Mouse (Mus musculus) mouse trophoblast stem cell (cell line): ENCODE data around the gene Mpl.

Source experiments
- in situ Hi-C, 2 experiments: fragments of 300-500 bp; cut with MseI, MboI; formaldehyde crosslinking; loops; 2 replicates in 1 of 2; 3 replicates in 1 of 2; pipeline ENCODE4 v1.15.1; 2025

Gene Mpl

DNA sequence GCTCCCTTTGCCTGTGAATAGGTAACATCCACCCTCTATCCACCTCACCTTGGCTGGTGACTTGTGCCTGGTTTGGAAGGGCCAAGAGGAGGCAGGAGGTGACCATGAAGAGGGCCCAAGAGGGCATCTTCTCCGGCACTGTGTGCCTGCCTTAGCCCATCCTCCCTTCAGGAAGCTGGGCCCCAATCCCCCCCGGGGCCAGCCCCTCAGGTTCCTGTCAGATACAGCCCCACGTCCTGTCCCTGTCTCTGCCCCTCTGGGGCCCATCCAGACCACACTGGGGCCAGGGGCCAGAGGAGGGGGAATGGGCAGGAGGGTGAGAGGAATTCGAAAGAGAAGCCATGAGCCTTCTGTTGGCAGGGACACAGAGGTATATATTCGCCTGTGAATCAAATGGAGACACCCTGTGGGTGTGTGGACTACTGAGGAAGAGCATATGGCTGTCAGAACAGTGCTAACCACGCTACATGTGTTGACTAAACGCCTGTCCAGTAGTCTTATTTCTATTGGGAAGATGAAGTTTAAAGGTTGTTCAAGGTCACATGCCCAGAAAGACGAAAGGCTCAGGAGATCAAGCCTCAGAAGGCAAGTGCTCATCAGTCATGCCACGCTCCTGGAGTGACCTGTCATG lies at the start of gene Mpl:
Mpl (minus strand) TSS at position 169 of the 631 bp plus-strand sequence.
- in situ Hi-C loops: no loop called here

- in situ Hi-C loops: no loop called here
These were observed 48.2 kb upstream of the Mpl start for GRCm38 (mm10) chr4:118505551-118505950.

- in situ Hi-C loops: loop anchor here in 1 of 2 experiments (5.0 kb wide), 1 partner anchor 53 kb away; no protein-coding TSS in a partner anchor
These were observed 43.5 kb upstream of the Mpl start for GRCm38 (mm10) chr4:118500792-118501191.

- in situ Hi-C loops: loop anchor here in 1 of 2 experiments (5.0 kb wide), 1 partner anchor 53 kb away; no protein-coding TSS in a partner anchor
These were observed 42.9 kb upstream of the Mpl start for GRCm38 (mm10) chr4:118500171-118500724.

GRCm38 (mm10) chr4:118490461-118490860 lies 33.1 kb upstream of the Mpl start:
- in situ Hi-C loops: no loop called here

- in situ Hi-C loops: no loop called here
These were observed 32.4 kb upstream of the Mpl start, which contains the start of gene Tie1 for GRCm38 (mm10) chr4:118489717-118490132. TSS of gene Tie1 (minus strand) at chr4:118490061.

DNA sequence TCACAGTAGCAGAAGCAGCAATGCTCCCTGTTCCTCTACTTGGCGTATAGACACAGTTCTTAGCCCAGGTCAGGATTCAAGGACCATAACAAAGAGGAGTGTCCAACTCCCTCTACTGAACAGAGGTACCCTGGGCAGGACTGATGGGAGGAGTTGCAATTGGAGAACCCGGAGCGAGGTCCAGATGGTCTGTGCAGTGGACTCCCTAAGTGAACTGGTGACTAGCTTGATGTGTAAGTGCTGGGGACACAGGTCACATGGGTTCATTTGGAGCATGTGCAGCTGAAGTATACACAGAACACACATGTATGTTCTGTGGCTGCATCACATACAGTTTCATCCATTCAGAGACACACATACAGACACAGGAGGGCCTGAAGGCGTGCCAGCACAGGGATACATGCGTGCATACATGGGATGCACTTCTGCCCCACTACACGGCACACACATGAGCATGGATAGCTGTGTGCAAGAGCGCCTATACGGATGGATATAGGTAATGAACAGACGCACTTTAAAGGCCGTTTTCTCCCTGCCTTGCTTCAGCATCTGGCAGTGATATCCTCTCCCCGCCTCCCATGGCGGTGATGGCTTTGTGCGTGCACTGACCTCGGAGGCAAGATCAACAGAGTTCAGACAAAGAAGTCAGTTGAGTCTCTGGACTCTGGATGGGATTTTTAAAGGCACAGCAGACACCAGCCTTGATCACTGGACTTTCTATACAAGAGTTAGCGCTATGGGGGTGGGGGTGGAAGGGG lies 19.6 kb upstream of the Mpl start:
- in situ Hi-C loops: no loop called here

DNA sequence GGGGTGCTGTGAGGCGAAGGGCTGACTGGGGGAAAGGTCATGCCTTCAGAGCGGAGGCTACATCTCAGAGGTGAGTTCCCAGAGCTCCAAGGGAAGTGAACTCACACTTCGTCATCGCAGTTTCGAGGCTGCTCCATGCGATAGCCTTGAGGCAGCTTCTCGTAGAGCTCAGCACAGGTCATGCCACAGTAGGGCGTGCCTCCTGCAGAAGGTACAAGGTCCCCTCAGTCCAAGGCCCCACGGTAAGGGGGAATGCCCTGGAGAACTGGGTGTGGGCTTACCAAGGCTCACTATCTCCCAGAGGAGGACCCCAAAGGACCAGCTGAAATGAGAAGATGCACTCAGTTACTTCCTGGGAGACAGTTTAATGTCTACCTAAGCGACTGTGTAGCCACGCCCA lies 15.4 kb upstream of the Mpl start:
- in situ Hi-C loops: no loop called here

DNA sequence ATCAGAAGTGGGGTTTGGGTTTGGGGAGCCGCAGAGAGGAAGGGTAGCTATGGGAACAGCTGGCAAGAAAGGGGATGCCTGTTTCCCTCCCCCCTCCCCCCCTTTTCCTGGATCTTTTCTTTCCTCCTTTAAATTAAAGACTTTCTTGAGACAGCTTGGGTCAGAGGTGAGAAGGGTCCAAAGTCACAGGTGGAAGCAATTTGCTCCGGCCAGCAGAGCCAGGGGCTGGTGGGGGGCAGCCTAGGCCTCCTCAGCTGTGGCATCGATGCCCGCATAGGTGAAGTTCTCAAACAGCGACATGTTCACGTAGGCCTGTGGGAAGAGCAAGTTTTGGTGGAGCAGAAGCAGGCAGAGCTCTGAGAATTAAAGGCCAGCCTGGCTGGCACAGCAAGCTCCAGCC lies 14.0 kb upstream of the Mpl start:
- in situ Hi-C loops: no loop called here

DNA sequence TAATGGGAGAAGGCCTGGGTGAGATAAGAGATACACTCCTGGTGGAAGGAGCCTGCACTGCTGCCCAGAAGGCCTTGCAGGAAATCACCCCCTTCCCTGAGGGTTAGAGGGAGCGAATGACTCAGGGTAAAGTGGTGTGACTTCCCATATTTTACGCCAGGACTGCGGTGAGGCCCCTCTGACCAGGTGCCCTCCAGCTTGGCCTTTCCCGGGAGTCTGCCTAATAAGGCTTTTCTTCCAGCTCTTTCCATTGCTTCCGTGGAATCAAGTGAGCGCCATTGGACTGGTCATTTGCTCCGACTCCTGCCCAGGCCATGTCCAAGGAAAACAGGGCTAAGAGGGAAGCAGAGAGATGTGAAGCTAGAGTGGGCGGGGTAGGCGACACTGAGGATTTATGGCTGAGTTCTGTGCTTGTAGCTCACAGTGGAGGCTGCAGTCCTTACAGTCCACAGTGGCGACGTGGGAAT lies 8.4 kb upstream of the Mpl start:
- in situ Hi-C loops: no loop called here

- in situ Hi-C loops: no loop called here
These were observed 7.6 kb upstream of the Mpl start for GRCm38 (mm10) chr4:118464956-118465355.

DNA sequence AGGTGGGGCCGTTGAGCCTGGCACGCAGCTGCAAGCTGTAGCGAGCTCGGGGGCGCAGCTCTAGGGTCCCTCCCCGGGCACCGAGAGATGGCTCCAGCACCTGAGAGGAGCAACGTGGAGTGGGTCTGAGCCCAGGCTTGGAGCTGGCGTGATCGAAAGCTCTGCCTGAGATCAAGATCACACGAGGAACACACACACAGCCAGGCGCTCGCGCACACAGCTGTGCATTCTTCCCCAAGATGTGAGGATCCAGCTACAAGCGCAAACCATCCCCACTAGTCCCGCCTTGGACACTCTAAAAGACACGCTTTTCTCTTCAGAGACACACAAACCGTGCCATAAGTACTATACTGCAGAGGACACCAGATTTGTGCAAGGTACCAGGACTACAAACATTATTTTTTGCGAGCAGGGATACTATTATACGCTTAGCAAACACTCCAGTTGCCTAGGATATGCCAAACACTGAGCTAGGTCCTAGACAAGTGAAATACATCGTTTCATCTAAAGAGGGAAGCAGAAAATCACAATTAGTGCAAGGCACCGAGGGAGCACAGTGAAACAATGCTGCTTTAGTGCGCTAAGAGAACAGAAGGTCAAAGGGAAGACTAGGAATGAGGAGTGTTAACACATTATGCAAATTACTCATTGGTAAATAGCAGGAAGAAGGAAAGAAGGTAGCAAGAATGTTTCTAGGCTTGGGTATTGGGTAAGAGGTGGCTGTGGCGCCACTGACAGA lies 10.7 kb downstream of the Mpl start:
- in situ Hi-C loops: loop anchor here (5.0 to 10.0 kb wide), 2 partner anchors 56 to 118 kb away; no protein-coding TSS in a partner anchor

DNA sequence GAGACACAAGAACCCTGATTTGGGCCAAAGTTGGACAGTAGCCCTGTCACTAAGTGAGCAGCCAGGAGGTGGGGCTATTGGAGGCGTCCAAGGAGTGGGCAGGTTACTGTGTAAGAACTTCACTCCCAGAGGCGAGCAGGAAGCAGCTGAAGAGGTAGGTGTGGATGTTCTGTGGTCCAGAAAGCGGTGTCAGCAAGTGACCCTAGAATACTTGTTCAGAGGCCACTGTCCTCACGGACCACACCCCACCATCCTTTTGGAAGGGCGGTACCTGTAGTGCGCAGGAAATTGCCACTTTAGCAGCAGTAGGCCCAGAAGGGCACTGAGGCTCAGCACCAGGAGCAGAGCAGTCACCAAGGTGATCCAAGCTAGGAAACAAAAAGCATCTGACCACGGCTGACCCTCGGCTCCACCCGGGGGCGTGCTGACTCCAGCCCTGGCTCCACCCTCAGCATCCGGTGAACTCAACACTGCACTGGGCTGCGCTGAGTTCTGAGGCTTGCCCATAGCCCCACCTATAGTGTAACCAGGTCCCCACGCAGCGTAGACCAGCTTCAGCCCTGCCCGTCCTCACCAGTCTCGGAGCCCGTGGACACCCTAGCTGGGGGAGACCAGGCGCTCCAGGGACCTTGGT lies 11.4 kb downstream of the Mpl start:
- in situ Hi-C loops: loop anchor here (5.0 to 10.0 kb wide), 2 partner anchors 56 to 119 kb away; no protein-coding TSS in a partner anchor

GRCm38 (mm10) chr4:118445088-118445487 lies 12.2 kb downstream of the Mpl start:
- in situ Hi-C loops: loop anchor here (5.0 to 10.0 kb wide), 2 partner anchors 57 to 120 kb away; no protein-coding TSS in a partner anchor

GRCm38 (mm10) chr4:118437829-118438253 lies 19.5 kb downstream of the Mpl start:
- in situ Hi-C loops: no loop called here

GRCm38 (mm10) chr4:118436820-118437603 lies 20.3 kb downstream of the Mpl start, which contains the start of gene Cdc20:
TSS of gene Cdc20 (minus strand) at chr4:118437352.
- in situ Hi-C loops: no loop called here

DNA sequence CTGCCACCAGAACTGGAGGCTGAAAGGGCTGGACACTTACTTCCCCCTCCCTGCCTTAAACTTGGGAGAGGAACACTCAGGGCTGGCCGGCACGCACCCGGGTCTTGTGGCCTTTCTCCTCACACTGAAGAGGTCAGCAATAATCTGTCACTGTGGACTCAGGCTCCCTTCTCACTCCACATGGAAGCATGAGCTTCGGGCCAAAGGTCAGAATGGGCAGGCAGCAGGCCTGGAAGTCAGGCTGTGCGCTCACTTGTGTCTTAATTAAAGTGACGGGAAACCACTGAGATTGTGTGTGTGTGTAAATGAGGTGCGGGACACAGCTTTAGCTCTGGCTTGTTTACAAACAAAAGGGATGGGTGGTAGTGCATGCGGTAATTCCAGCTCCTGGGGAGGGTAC lies 25.0 kb downstream of the Mpl start:
- in situ Hi-C loops: no loop called here

DNA sequence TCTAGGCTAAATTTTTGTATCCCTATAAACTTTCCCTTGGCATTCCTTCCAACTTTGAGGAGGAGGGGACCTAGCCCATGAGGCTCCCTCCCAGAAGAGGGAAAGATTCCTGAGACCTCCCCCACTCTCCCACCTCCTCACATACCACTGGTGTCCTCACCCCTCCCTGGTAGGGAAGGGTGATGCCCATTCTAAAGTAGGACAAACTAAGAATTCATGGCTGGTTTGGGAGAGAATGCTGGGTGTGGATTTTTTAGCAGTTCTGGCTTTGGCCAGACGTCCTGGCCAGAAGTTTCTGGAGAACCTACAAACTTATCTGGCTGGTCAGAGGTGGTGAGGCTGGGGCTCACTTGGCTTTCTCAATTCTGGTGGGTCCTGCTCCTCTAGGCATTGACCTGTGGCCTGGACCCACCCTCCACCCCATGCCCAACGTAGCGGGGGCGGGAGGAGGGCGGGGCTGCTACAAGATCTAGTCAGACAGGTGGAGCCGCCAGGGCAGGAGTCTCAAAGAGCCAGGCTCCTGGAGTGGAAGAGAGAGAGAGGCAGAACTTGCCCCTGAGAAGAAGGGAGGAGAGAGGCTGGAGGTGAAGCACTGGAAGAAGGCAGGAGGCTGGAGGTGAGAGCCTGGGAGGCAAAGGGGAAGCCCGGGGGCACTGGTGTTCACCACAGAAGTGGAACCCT lies 28.0 kb downstream of the Mpl start:
- in situ Hi-C loops: no loop called here

DNA sequence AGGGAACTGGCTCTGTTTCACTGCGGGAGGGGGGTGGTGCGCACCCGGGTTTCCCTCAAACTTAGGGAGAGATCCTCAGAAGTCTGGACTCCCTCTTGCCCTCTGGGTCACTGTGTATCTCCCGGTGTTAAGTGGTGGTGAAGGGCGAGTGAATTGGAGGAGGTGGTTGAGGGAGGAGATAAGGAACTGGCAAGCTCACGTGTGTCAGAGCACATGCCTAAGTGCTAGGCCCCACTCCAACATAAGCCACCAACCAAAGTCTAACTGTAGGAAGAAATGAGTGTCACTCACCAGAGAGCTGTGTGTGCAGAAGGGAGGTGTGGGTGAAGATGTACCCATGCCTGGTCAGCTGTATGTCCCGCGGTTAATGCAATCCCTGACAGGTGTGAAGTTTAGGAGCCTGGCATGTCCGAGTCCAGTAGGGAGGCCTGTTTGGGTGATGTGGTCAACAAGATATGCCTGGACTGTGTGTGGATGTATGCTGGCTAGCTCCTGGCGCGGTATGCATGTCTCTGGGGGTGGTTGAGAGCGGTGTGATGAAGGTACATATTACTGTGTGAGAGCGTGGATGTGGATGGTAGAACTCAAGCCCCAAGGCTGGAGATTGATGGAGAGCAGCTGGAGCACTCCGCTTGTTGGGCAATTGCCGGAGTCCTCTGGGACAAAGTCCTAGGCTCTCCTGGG lies 28.6 kb downstream of the Mpl start:
- in situ Hi-C loops: no loop called here
